Mouse (Mus musculus): ENCODE measurements around the gene Rnf10.

The Rnf10 gene

GRCm38 (mm10) chr5:115278053-115278452, 5.4 kb upstream of the Rnf10 start:
- DNase-seq (ENCODE audit: extremely low read depth, low read depth): no peak

GRCm38 (mm10) chr5:115275998-115276397, 3.3 kb upstream of the Rnf10 start:
- no peak for DNase-seq (ENCODE audit: extremely low read depth, low read depth)

- peak; percentile 69 for DNase-seq (ENCODE audit: extremely low read depth, low read depth)
Measured at GRCm38 (mm10) chr5:115274771-115275170, 2.1 kb upstream of the Rnf10 start.

- no peak for DNase-seq (ENCODE audit: extremely low read depth, low read depth)
Measured at GRCm38 (mm10) chr5:115274353-115274752, 1.7 kb upstream of the Rnf10 start.

- DNase-seq (ENCODE audit: extremely low read depth, low read depth): no peak
Measured at GRCm38 (mm10) chr5:115273549-115274135, 944 bp upstream of the Rnf10 start.

GRCm38 (mm10) chr5:115271931-115272811, 527 bp downstream of the Rnf10 start:
- DNase-seq (ENCODE audit: extremely low read depth, low read depth): no peak

GRCm38 (mm10) chr5:115269969-115270368, 2.7 kb downstream of the Rnf10 start:
- no peak for DNase-seq (ENCODE audit: extremely low read depth, low read depth)

- DNase-seq (ENCODE audit: extremely low read depth, low read depth): no peak
Measured at GRCm38 (mm10) chr5:115268266-115268665, 4.4 kb downstream of the Rnf10 start.

GRCm38 (mm10) chr5:115267469-115268045, 5.1 kb downstream of the Rnf10 start:
- DNase-seq (ENCODE audit: extremely low read depth, low read depth): no peak

- peak; percentile 88 for DNase-seq (ENCODE audit: extremely low read depth, low read depth)
Measured at GRCm38 (mm10) chr5:115266787-115267468, 5.8 kb downstream of the Rnf10 start.

- DNase-seq (ENCODE audit: extremely low read depth, low read depth): no peak
Measured at GRCm38 (mm10) chr5:115266340-115266739, 6.4 kb downstream of the Rnf10 start.

- no peak for DNase-seq (ENCODE audit: extremely low read depth, low read depth)
Measured at GRCm38 (mm10) chr5:115262502-115263291, 10.0 kb downstream of the Rnf10 start.

- no peak for DNase-seq (ENCODE audit: extremely low read depth, low read depth)
Measured at GRCm38 (mm10) chr5:115261880-115262279, 10.8 kb downstream of the Rnf10 start.

- DNase-seq (ENCODE audit: extremely low read depth, low read depth): no peak
Measured at GRCm38 (mm10) chr5:115261141-115261540, 11.6 kb downstream of the Rnf10 start.

GRCm38 (mm10) chr5:115260356-115260755, 12.3 kb downstream of the Rnf10 start:
- DNase-seq (ENCODE audit: extremely low read depth, low read depth): no peak

GRCm38 (mm10) chr5:115256909-115257546, 15.7 kb downstream of the Rnf10 start:
- DNase-seq (ENCODE audit: extremely low read depth, low read depth): no peak

- no peak for DNase-seq (ENCODE audit: extremely low read depth, low read depth)
Measured at GRCm38 (mm10) chr5:115255472-115255871, 17.2 kb downstream of the Rnf10 start.

- no peak for DNase-seq (ENCODE audit: extremely low read depth, low read depth)
Measured at GRCm38 (mm10) chr5:115240191-115240590, 32.5 kb downstream of the Rnf10 start.

GRCm38 (mm10) chr5:115238729-115239195, 33.9 kb downstream of the Rnf10 start:
- no peak for DNase-seq (ENCODE audit: extremely low read depth, low read depth)

All from MEL-GATA-1-ER (cell line).